In the genomic region with DNA sequence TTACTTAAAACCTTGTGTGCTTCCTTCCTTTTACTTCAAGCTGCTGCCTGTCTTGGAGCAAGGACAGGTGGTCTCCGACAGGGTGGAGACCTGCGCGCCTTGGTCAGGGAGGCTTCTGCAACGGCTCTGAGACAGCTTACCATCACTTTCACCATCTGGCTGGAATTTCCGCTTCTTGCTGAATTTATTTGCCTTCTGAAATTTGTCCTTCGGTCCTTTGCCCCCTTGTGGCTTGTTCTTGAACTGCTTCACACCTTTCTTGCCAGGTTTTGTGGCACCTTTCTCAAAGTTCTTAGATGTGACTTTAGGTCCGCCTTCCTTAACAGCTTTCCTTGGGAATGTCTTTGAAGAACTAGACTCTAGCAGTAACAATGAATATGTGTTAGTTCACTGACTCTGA, we compare ENCODE assay signal across 9 mouse cellular contexts. TPM values are rescaled to one million over a fixed set of nuclear protein-coding genes. Genes with fewer than 3 reads are reported as not detected.
A peak's percentile ranks its signal among the peaks of the same experiment; 100 is the strongest.
DNase-seq lines count a peak whose midpoint lies in the region; ATAC-seq and TF ChIP-seq lines count a peak whose summit lies in the region.
"Had no signal": no experiment of that assay in that cellular context is flagged by ENCODE, and none has a peak within 500 bp of the region (broad histone marks: within the 10 kb centered on the region; RNA-seq: fewer than 3 reads in every experiment).

No protein-coding gene starts in this region.

- no peak for TF ChIP-seq POLR2A in lung, adult 2 months (IDR thresholded peaks at IDR 0.05; ENCODE audit: borderline replicate concordance, extremely low read depth, low read depth, low read length)

- no peak overlapping the region for H3K27ac ChIP-seq in forebrain, embryonic 11.5 days (ENCODE audit: low read depth, low read length)
- H3K27ac ChIP-seq in forebrain, embryonic 13.5 days = no peak overlapping the region
- H3K27ac ChIP-seq in liver, postnatal 0 days (ENCODE audit: low read depth) = no peak overlapping the region
- H3K27ac ChIP-seq in liver, embryonic 12.5 days = no peak overlapping the region

- no peak for ATAC-seq in forebrain, embryonic 11.5 days (replicated peaks; ENCODE audit: low FRiP score)
- no peak for ATAC-seq in forebrain, embryonic 13.5 days
- no peak for ATAC-seq in liver, postnatal 0 days
- ATAC-seq in liver, embryonic 12.5 days = no peak

- no peak overlapping the region for H3K4me2 ChIP-seq in forebrain, embryonic 11.5 days (ENCODE audit: low read depth, low read length, severe bottlenecking)
- H3K4me2 ChIP-seq in forebrain, embryonic 13.5 days = no peak overlapping the region
- no peak overlapping the region for H3K4me2 ChIP-seq in liver, postnatal 0 days (ENCODE audit: low read depth, low read length)
- no peak overlapping the region for H3K4me2 ChIP-seq in liver, embryonic 12.5 days

- peak; percentile 56 for DNase-seq in forebrain, embryonic 11.5 days (ENCODE audit: low spot score)
- DNase-seq in liver, postnatal 0 days = peak; percentile 33
- DNase-seq in adrenal gland, postnatal 25 days = peak; percentile 23
- peak; percentile 35 for DNase-seq in forelimb bud, embryonic 11.5 days (ENCODE audit: low read depth, low spot score)
- DNase-seq in lung, adult 2 months = peak; percentile 35
- peak; percentile 51 for DNase-seq in thymus, postnatal 14 days

- peaks cover 4% of the 10 kb centered on the region; the same call in 1 of the 2 replicates for H3K36me3 ChIP-seq in forebrain, embryonic 11.5 days (ENCODE audit: control insufficient read depth, insufficient read depth, low read length)
- H3K36me3 ChIP-seq in forebrain, embryonic 13.5 days (ENCODE audit: poor library complexity, severe bottlenecking) = peaks cover 49% of the 10 kb centered on the region
- peaks cover 39% of the 10 kb centered on the region for H3K36me3 ChIP-seq in liver, postnatal 0 days (replicated peaks; ENCODE audit: insufficient read depth, low read length)
- H3K36me3 ChIP-seq in liver, embryonic 12.5 days = peaks cover 64% of the 10 kb centered on the region

- H3K27me3 ChIP-seq in forebrain, embryonic 11.5 days (ENCODE audit: control insufficient read depth, insufficient read depth, low read length) = no peaks in the 10 kb centered on the region
- H3K27me3 ChIP-seq in forebrain, embryonic 13.5 days = no peaks in the 10 kb centered on the region
- H3K27me3 ChIP-seq in liver, postnatal 0 days (ENCODE audit: insufficient read depth, low read length) = no peaks in the 10 kb centered on the region
- H3K27me3 ChIP-seq in liver, embryonic 12.5 days (replicated peaks) = no peaks in the 10 kb centered on the region
- H3K27me3 ChIP-seq: megakaryocyte, embryonic 14.5 days had no signal

- TF ChIP-seq CTCF in liver, postnatal 0 days (IDR thresholded peaks at IDR 0.05; ENCODE audit: low read depth) = peak; percentile 64
- TF ChIP-seq CTCF in lung, adult 2 months (IDR thresholded peaks at IDR 0.05; ENCODE audit: insufficient read depth, low read length) = 0 out of 2 replicates have a peak, but pooled peaks have one; percentile 9

- no peaks in the 10 kb centered on the region for H3K9me3 ChIP-seq in forebrain, embryonic 11.5 days (ENCODE audit: control insufficient read depth, low read length)
- no peaks in the 10 kb centered on the region for H3K9me3 ChIP-seq in forebrain, embryonic 13.5 days (replicated peaks)
- no peaks in the 10 kb centered on the region for H3K9me3 ChIP-seq in liver, postnatal 0 days (ENCODE audit: low read length)
- H3K9me3 ChIP-seq in liver, embryonic 12.5 days (replicated peaks) = no peaks in the 10 kb centered on the region
- H3K9me3 ChIP-seq: megakaryocyte, embryonic 14.5 days had no signal

- WGBS in forebrain, embryonic 11.5 days = 84% methylated on average over 7 of the region's 7 CpGs
- 76% methylated on average over 7 of the region's 7 CpGs for WGBS in forebrain, embryonic 13.5 days
- WGBS in liver, postnatal 0 days (ENCODE audit: insufficient replicate concordance) = 75% methylated on average over 7 of the region's 7 CpGs
- 75% methylated on average over 7 of the region's 7 CpGs for WGBS in liver, embryonic 12.5 days (ENCODE audit: insufficient replicate concordance)
- 47% methylated on average over 7 of the region's 7 CpGs for WGBS in lung, adult 2 months

- no peak overlapping the region for H3K4me3 ChIP-seq in forebrain, embryonic 11.5 days (ENCODE audit: low read depth, low read length)
- H3K4me3 ChIP-seq in forebrain, embryonic 13.5 days = no peak overlapping the region
- no peak overlapping the region for H3K4me3 ChIP-seq in liver, postnatal 0 days (ENCODE audit: low read depth, low read length)
- no peak overlapping the region for H3K4me3 ChIP-seq in liver, embryonic 12.5 days
- no peak overlapping the region for H3K4me3 ChIP-seq in lung, adult 2 months (replicated peaks; ENCODE audit: extremely low read depth, low read depth, low read length)
- H3K4me3 ChIP-seq: megakaryocyte, embryonic 14.5 days had no signal

- H3K4me1 ChIP-seq in forebrain, embryonic 11.5 days (replicated peaks; ENCODE audit: control insufficient read depth, insufficient read depth, low read length) = peaks cover 4% of the 10 kb centered on the region; the same call in 1 of the 2 replicates
- H3K4me1 ChIP-seq in forebrain, embryonic 13.5 days = peaks cover 20% of the 10 kb centered on the region
- peaks cover 16% of the 10 kb centered on the region for H3K4me1 ChIP-seq in liver, postnatal 0 days (ENCODE audit: insufficient read depth)
- H3K4me1 ChIP-seq in liver, embryonic 12.5 days = peaks cover 26% of the 10 kb centered on the region
- 0 out of 2 replicates have a peak, but pooled peaks cover 2% of the 10 kb centered on the region for H3K4me1 ChIP-seq in lung, adult 2 months (ENCODE audit: control insufficient read depth, insufficient read depth, low read length)

- TF ChIP-seq EP300 in liver, postnatal 0 days (IDR thresholded peaks at IDR 0.05; ENCODE audit: low read depth) = no peak

- H3K9ac ChIP-seq in forebrain, embryonic 11.5 days (ENCODE audit: low read length) = no peak overlapping the region
- no peak overlapping the region for H3K9ac ChIP-seq in forebrain, embryonic 13.5 days
- H3K9ac ChIP-seq in liver, postnatal 0 days (replicated peaks) = no peak overlapping the region
- no peak overlapping the region for H3K9ac ChIP-seq in liver, embryonic 12.5 days

RNA-seq across cellular contexts. Expression of a gene that starts 4.0 kb away (rescaled TPM):
- 77.7 and 93.1 TPM in 2 replicates for polyA plus RNA-seq in forebrain, embryonic 11.5 days (2014; fragmentation: Nextera tagmentation; extraction: Ambion mirVana)
- polyA plus RNA-seq in forebrain, embryonic 13.5 days (2015; fragmentation: Nextera tagmentation; extraction: Ambion mirVana) = 74.0 and 88.8 TPM in 2 replicates
- 32.7 and 37.8 TPM in 2 replicates for polyA plus RNA-seq in liver, postnatal 0 days (2015; fragmentation: Nextera tagmentation; extraction: Ambion mirVana)
- polyA plus RNA-seq in liver, embryonic 12.5 days (2016; fragmentation: Nextera tagmentation; extraction: Ambion mirVana) = 74.3 and 83.1 TPM in 2 replicates
- 80.2 and 91.7 TPM in 2 replicates for total RNA-seq in adrenal gland, postnatal 25 days (2021)
- 10.3 and 18.9 TPM in 2 replicates for polyA plus RNA-seq in lung, adult 2 months (2012; rRNA removed)
